Mouse (Mus musculus): ENCODE data around the gene Tatdn3. TPM values are rescaled to one million over a fixed set of nuclear protein-coding genes. Genes with fewer than 3 reads are reported as not detected.

Tatdn3 gene
- polyA plus RNA-seq, 1 experiment: 0.84 TPM

GRCm38 (mm10) chr1:191086960-191087359, 24.2 kb upstream of the Tatdn3 start:
- no peak for TF ChIP-seq GATA1 (IDR thresholded peaks at IDR 0.05; ENCODE audit: low read length)

- TF ChIP-seq GATA1 (IDR thresholded peaks at IDR 0.05; ENCODE audit: low read length): no peak
Observed at GRCm38 (mm10) chr1:191086304-191086878, 23.7 kb upstream of the Tatdn3 start.

- TF ChIP-seq GATA1 (IDR thresholded peaks at IDR 0.05; ENCODE audit: low read length): no peak
Observed at GRCm38 (mm10) chr1:191085597-191085996, 22.9 kb upstream of the Tatdn3 start.

- no peak for TF ChIP-seq GATA1 (IDR thresholded peaks at IDR 0.05; ENCODE audit: low read length)
Observed at GRCm38 (mm10) chr1:191084951-191085559, 22.3 kb upstream of the Tatdn3 start.

GRCm38 (mm10) chr1:191083230-191083629, 20.5 kb upstream of the Tatdn3 start:
- no peak for TF ChIP-seq GATA1 (IDR thresholded peaks at IDR 0.05; ENCODE audit: low read length)

- no peak for TF ChIP-seq GATA1 (IDR thresholded peaks at IDR 0.05; ENCODE audit: low read length)
Observed at GRCm38 (mm10) chr1:191075199-191075883, 12.6 kb upstream of the Tatdn3 start.

GRCm38 (mm10) chr1:191073486-191073885, 10.8 kb upstream of the Tatdn3 start:
- TF ChIP-seq GATA1 (IDR thresholded peaks at IDR 0.05; ENCODE audit: low read length): peak; percentile 69

DNA sequence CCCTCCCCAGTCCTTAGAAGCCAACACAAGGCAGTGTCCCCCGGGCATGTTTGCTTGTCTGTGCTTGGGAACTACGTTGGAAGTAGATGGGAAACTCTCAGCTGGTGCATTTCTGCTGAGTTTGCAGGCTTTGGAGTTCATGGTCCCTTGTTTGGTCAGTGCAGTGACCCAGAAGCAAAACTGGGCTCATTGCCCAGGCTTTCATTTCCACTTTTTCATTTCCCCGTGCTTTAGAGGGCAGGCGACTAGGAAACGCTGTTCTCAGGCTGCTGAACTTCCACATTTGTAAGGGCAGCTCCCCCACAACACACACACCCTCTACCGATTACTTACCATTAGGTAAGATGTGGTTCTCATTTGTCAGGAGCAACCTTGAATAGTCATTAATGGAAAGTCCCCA, 10.3 kb upstream of the Tatdn3 start:
- TF ChIP-seq GATA1 (IDR thresholded peaks at IDR 0.05; ENCODE audit: low read length): no peak

DNA sequence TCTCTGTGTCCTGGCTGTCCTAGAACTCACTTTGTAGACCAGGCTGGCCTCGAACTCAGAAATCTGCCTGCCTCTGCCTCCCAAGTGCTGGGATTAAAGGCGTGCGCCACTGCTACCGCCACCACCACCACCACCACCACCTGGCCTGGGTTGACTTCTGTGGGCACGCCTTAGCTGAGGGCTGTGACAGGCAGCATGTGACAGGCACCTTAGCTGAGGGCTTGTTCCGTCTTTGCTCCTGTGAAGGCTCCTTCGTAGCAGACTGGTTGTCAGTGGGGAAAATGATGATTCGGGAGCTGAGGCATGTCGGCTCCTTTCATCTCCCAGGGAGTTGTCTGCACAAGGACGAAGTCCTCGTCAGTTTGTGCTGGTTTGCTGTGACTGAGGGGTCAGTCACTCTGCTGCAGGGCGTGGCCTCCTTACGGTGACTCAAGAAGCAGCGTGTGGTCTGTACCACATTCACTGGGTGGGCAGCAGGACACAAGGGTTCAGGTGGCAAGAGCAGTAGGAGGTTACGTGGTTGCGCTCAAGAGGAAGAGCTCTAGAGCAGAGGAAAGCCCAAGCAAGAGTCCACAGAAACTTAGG, 9.7 kb upstream of the Tatdn3 start:
- TF ChIP-seq GATA1 (IDR thresholded peaks at IDR 0.05; ENCODE audit: low read length): no peak

DNA sequence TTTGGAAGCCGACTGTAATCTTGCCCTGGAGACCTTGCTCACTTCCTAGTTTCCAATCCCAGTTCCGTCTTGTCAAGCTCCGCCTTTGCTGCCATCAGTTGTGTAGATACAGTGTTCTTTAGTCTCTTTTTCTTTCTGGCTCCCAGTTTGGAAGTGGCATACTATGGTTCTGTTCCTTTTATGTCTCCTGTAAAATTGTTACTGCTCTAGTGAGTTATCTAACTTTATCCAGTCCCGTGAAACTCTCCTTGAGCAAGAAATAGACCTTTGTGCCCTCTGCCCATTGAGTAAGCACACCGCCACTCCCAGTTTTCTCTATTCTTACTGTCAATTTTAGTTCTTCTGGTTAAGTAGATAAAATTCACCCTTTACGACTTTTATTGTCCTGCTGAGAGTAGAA, 8.9 kb upstream of the Tatdn3 start:
- TF ChIP-seq GATA1 (IDR thresholded peaks at IDR 0.05; ENCODE audit: low read length): no peak

GRCm38 (mm10) chr1:191070259-191070658, 7.5 kb upstream of the Tatdn3 start:
- no peak for TF ChIP-seq GATA1 (IDR thresholded peaks at IDR 0.05; ENCODE audit: low read length)

DNA sequence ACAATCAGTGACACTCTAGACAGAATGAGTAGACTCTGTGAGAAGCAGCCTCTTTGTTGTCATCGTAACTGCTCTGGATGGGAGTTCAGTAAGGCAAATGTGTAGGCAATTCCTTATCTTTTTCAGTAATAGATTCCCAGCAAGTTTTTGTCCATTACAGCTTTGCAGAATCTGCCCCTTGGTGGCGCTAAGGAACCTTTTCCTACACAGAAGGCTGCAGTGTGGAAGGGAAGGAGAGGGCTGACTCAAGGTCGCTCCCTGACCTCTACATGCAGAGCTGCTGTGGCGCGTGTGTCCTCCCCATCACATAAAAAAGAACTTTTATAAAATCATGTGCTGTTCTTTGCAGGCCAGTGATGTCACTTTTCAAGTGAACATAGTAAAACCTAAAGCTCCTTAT, 5.6 kb upstream of the Tatdn3 start:
- TF ChIP-seq GATA1 (IDR thresholded peaks at IDR 0.05; ENCODE audit: low read length): no peak

DNA sequence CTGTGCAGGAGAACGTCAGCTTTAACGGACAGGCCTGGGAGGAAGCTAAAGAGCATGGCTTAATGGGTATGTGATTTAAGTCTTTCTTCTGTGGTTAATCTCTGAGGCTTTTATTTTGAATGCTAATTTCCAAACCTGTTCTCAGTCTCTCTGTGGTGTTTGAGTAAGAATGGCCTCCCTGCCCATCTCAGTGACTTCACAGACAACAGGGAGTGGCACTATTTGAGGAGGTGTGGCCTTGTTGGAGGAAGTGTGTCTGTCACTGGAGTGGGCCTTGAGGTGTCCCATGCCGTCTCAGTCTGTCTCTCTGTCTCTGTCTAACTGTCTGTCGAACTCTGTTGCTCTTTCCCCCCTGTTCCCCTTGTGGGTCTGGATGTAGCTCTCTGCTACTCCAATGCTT, 2.5 kb upstream of the Tatdn3 start:
- TF ChIP-seq GATA1 (IDR thresholded peaks at IDR 0.05; ENCODE audit: low read length): no peak

DNA sequence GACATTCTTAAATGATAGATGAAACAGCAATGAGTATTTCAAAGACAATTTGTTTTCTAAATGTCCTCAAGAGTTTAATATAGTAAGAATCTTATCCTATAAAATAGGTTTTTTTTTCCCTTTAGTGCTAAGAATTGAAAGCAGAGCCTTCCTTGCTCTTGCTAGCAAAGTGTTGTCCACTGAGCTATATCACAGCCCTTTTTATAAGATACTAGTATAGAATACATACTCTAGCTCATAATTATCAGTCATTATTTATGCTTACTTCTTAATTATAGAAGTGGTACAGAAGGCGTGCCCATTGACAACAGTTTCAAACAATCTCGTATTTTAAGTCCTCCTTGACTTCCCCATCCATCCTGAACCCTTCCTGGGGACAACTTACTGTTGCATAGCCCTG, 1.8 kb upstream of the Tatdn3 start:
- no peak for TF ChIP-seq GATA1 (IDR thresholded peaks at IDR 0.05; ENCODE audit: low read length)

DNA sequence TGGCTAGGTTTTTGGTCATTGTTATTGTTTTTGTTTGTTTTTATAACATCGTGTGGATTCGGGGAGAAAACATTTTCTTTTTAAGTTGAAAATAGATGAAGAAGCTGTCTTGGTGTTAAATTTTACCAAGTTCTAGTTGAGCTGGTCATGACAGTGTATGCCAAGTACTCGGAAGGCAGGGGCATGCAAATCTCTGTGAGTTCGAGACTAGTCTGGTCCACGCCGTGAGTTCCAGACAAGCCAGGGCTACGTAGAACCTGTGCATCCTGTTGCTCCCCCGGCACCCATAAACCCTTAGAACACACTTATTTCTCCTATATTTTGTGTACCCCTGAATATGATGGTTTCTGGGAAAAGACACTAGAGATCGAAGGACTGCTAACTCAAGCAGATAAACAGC, 968 bp upstream of the Tatdn3 start:
- no peak for TF ChIP-seq GATA1 (IDR thresholded peaks at IDR 0.05; ENCODE audit: low read length)

DNA sequence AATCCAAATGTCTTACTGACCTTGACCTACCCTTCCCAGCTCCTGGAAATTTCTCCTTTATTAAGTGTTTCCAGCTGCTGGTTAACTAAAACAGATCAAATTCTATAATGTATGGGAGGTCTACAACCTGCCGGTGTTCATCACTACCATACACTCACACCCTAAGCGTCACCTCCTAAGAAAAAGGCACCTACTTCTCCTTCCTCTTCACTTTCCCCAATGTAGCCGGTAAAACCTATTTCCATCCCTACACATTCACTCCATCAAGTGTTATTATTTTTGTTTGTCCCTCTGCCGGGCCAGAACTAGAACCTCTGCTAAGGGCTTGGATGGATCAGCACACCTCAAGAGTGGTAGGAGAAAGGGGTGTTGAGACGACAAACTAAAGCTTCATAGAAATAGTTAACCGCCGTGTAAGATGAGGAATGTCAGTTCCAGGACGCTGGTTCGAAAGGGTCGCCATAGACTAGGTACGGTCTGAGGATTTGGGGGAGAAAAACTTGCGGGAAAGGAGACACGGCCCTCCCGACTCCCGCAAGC, 421 bp downstream of the Tatdn3 start:
- no peak for TF ChIP-seq GATA1 (IDR thresholded peaks at IDR 0.05; ENCODE audit: low read length)

Measured in G1E-ER4 (cell line).